Mouse (Mus musculus) intestine, embryonic 14.5 days (tissue): ENCODE results near the gene Cald1. TPM values are rescaled to one million over a fixed set of nuclear protein-coding genes. Genes with fewer than 3 reads are reported as not detected.

Experiments
- ATAC-seq: fragments of 200-750 bp; cut with Nextera tagmentation; replicated peaks from 2 replicates; pipeline ENCODE4 v1.8.0; 2017; ENCODE audit warnings: low read depth, moderate number of reproducible peaks, moderate TSS enrichment, moderate library complexity; ENCODE audit not compliant: low FRiP score, low TSS enrichment
- DNase-seq: peaks from one replicate; pipeline ENCODE4 v3.0.0-alpha.2; 2018; ENCODE audit warnings: low spot score
- H3K27ac ChIP-seq: fragments of 300-500 bp; sonication (generic); 2 replicates; pipeline ENCODE4 v1.5.1; 2014; ENCODE audit warnings: low read depth, mild to moderate bottlenecking, control low read depth
- H3K27me3 ChIP-seq: fragments of 300-500 bp; sonication (generic); replicated peaks from 2 replicates; pipeline ENCODE4 v1.6.1; 2014; ENCODE audit warnings: low read length, control low read depth; ENCODE audit not compliant: control insufficient read depth, insufficient read depth
- H3K36me3 ChIP-seq: fragments of 300-500 bp; sonication (generic); 2 replicates; pipeline ENCODE4 v1.6.1; 2014; ENCODE audit warnings: low read length, control low read depth; ENCODE audit not compliant: control insufficient read depth, insufficient read depth
- H3K4me1 ChIP-seq: fragments of 300-500 bp; sonication (generic); replicated peaks from 2 replicates; pipeline ENCODE4 v1.6.1; 2014; ENCODE audit warnings: low read length, control low read depth, mixed read lengths; ENCODE audit not compliant: control insufficient read depth, insufficient read depth
- H3K4me2 ChIP-seq: fragments of 300-500 bp; sonication (generic); 2 replicates; pipeline ENCODE4 v1.6.1; 2014; ENCODE audit warnings: low read length
- H3K4me3 ChIP-seq: fragments of 300-500 bp; sonication (generic); 2 replicates; pipeline ENCODE4 v1.5.1; 2014; ENCODE audit warnings: low read depth, low read length, control low read depth, mixed read lengths
- H3K9ac ChIP-seq: fragments of 300-500 bp; sonication (generic); 2 replicates; pipeline ENCODE4 v1.6.1; 2014; ENCODE audit warnings: mild to moderate bottlenecking, low read length
- H3K9me3 ChIP-seq: fragments of 300-500 bp; sonication (generic); 2 replicates; pipeline ENCODE4 v1.6.1; 2016; ENCODE audit warnings: low read length, control low read depth; ENCODE audit not compliant: control insufficient read depth
- WGBS: fragments of 180-500 bp; shearing (Covaris S2); extraction: QIAGEN DNeasy Blood & Tissue Kit; methylation state at CpG from one replicate; pipeline ENCODE4 v1.1.7; 2014; 5-methylcytosine and 5-hydroxymethylcytosine counted together
- polyA plus RNA-seq: library from polyadenylated mRNA; unstranded; fragments of >200 nt; fragmentation: Nextera tagmentation; extraction: Ambion mirVana; gene quantifications from 2 replicates; pipeline ENCODE4 v1.2.1, GENCODE M21; 2014

Cald1 gene
- polyA plus RNA-seq, 1 experiment from 2014 or later, result 309 TPM

- ATAC-seq (no peak), DNase-seq (no peak)
- no peak overlapping the region for H3K9ac ChIP-seq
- H3K9me3 ChIP-seq, result no peaks in the 10 kb centered on the region
- no peak overlapping the region for H3K27ac ChIP-seq
- H3K36me3 ChIP-seq, result peaks cover 31% of the 10 kb centered on the region
- no peak overlapping the region for H3K4me3 ChIP-seq
- H3K27me3 ChIP-seq, result no peaks in the 10 kb centered on the region
- H3K4me1 ChIP-seq, result no peaks in the 10 kb centered on the region
- no peak overlapping the region for H3K4me2 ChIP-seq
Measured at GRCm38 (mm10) chr6:34776396-34776795, 178.1 kb downstream of the Cald1 start.

GRCm38 (mm10) chr6:34777094-34777493, 178.8 kb downstream of the Cald1 start:
- Histone ChIP-seq H3K9ac (no peak overlapping the region), H3K36me3 (peaks cover 25% of the 10 kb centered on the region), H3K4me2 (no peak overlapping the region), H3K4me1 (no peaks in the 10 kb centered on the region), H3K27me3 (no peaks in the 10 kb centered on the region), H3K4me3 (no peak overlapping the region), H3K9me3 (no peaks in the 10 kb centered on the region), H3K27ac (no peak overlapping the region)
- DNase-seq (no peak), ATAC-seq (no peak)
- WGBS, result 89% methylated on average over 2 of the region's 2 CpGs

- Histone ChIP-seq H3K36me3 (peaks cover 19% of the 10 kb centered on the region), H3K4me1 (no peaks in the 10 kb centered on the region), H3K9me3 (no peaks in the 10 kb centered on the region), H3K27me3 (no peaks in the 10 kb centered on the region), H3K4me3 (no peak overlapping the region), H3K4me2 (no peak overlapping the region), H3K9ac (no peak overlapping the region), H3K27ac (no peak overlapping the region)
- ATAC-seq (no peak), DNase-seq (no peak)
- WGBS, result 76% methylated on average over 10 of the region's 10 CpGs
Measured at GRCm38 (mm10) chr6:34777981-34778668, 179.8 kb downstream of the Cald1 start.

GRCm38 (mm10) chr6:34780231-34780942, 182.1 kb downstream of the Cald1 start, which contains the start of gene Agbl3:
Gene Agbl3, plus strand, starts transcription at chr6:34780432.
- peaks cover 10% of the 10 kb centered on the region for H3K36me3 ChIP-seq
- DNase-seq (peak; percentile 98), ATAC-seq (peak; percentile 91)
- no peaks in the 10 kb centered on the region for H3K4me1 ChIP-seq
- H3K9ac ChIP-seq, result peak within 1 kb of the TSS; percentile 94
- no peaks in the 10 kb centered on the region for H3K9me3 ChIP-seq
- peak within 1 kb of the TSS; percentile 99 for H3K27ac ChIP-seq
- H3K4me3 ChIP-seq, result peak within 1 kb of the TSS; percentile 67
- H3K27me3 ChIP-seq, result no peaks in the 10 kb centered on the region
- under 1% methylated on average over 79 of the region's 81 CpGs for WGBS
- H3K4me2 ChIP-seq, result peak within 1 kb of the TSS; percentile 74

- Histone ChIP-seq H3K27me3 (no peaks in the 10 kb centered on the region), H3K36me3 (peaks cover 9% of the 10 kb centered on the region; the same call in 1 of the 2 replicates), H3K9ac (peak overlapping the region; percentile 94), H3K4me2 (peak overlapping the region; percentile 74), H3K4me3 (peak overlapping the region; percentile 67), H3K4me1 (no peaks in the 10 kb centered on the region), H3K27ac (peak overlapping the region; percentile 99), H3K9me3 (no peaks in the 10 kb centered on the region)
- DNase-seq (no peak), ATAC-seq (no peak)
- 2% methylated on average over 13 of the region's 13 CpGs for WGBS
Measured at GRCm38 (mm10) chr6:34780943-34781289, 182.6 kb downstream of the Cald1 start.

- ATAC-seq (no peak), DNase-seq (no peak)
- H3K4me1 ChIP-seq, result no peaks in the 10 kb centered on the region
- H3K27me3 ChIP-seq, result no peaks in the 10 kb centered on the region
- H3K4me3 ChIP-seq, result no peak overlapping the region
- H3K4me2 ChIP-seq, result no peak overlapping the region
- no peak overlapping the region for H3K27ac ChIP-seq
- no peaks in the 10 kb centered on the region for H3K9me3 ChIP-seq
- 0 out of 2 replicates have a peak, but pooled peaks cover 5% of the 10 kb centered on the region for H3K36me3 ChIP-seq
- WGBS, result 94% methylated on average over 1 of the region's 1 CpGs
- no peak overlapping the region for H3K9ac ChIP-seq
Measured at GRCm38 (mm10) chr6:34782493-34782892, 184.2 kb downstream of the Cald1 start.

GRCm38 (mm10) chr6:34796881-34797280, 198.6 kb downstream of the Cald1 start:
- DNase-seq, result no peak
- H3K9ac ChIP-seq, result no peak overlapping the region
- H3K27me3 ChIP-seq, result no peaks in the 10 kb centered on the region
- no peak overlapping the region for H3K27ac ChIP-seq
- ATAC-seq, result no peak
- no peaks in the 10 kb centered on the region for H3K36me3 ChIP-seq
- no peaks in the 10 kb centered on the region for H3K9me3 ChIP-seq
- WGBS, result 83% methylated on average over 3 of the region's 3 CpGs
- H3K4me3 ChIP-seq, result no peak overlapping the region
- no peaks in the 10 kb centered on the region for H3K4me1 ChIP-seq
- no peak overlapping the region for H3K4me2 ChIP-seq

- H3K27me3 ChIP-seq, result no peaks in the 10 kb centered on the region
- DNase-seq (no peak), ATAC-seq (no peak)
- H3K4me1 ChIP-seq, result no peaks in the 10 kb centered on the region
- H3K4me3 ChIP-seq, result no peak overlapping the region
- no peak overlapping the region for H3K27ac ChIP-seq
- 68% methylated on average over 3 of the region's 3 CpGs for WGBS
- H3K4me2 ChIP-seq, result no peak overlapping the region
- H3K9me3 ChIP-seq, result no peaks in the 10 kb centered on the region
- no peaks in the 10 kb centered on the region for H3K36me3 ChIP-seq
- H3K9ac ChIP-seq, result no peak overlapping the region
Measured at GRCm38 (mm10) chr6:34797887-34798286, 199.6 kb downstream of the Cald1 start.

GRCm38 (mm10) chr6:34805582-34805981, 207.3 kb downstream of the Cald1 start:
- no peak for DNase-seq
- H3K4me1 ChIP-seq, result no peaks in the 10 kb centered on the region
- H3K4me3 ChIP-seq, result no peak overlapping the region
- H3K27ac ChIP-seq, result no peak overlapping the region
- H3K9ac ChIP-seq, result no peak overlapping the region
- H3K9me3 ChIP-seq, result no peaks in the 10 kb centered on the region
- no peaks in the 10 kb centered on the region for H3K27me3 ChIP-seq
- H3K4me2 ChIP-seq, result no peak overlapping the region
- no peak for ATAC-seq
- WGBS, result 70% methylated on average over 2 of the region's 2 CpGs
- H3K36me3 ChIP-seq, result no peaks in the 10 kb centered on the region
